Mouse (Mus musculus) CD4-positive, CD25-positive, alpha-beta regulatory T cell, adult 2 months (primary cell): ENCODE results near the gene Pld5.
"Not testable (repeated sequence)": the region's sequence is repeated elsewhere in the genome, so short reads cannot be mapped to it uniquely, and the experiment has no call there.

ENCODE experiments used
- DNase-seq: peaks from one replicate; pipeline ENCODE4 v3.0.0-alpha.2; 2012; ENCODE audit warnings: low read depth, low spot score

Pld5 gene

GRCm38 (mm10) chr1:176043056-176043455 is 232.1 kb downstream of the Pld5 start:
- DNase-seq: no peak

- no peak for DNase-seq
Observed at GRCm38 (mm10) chr1:176039923-176040322, 235.2 kb downstream of the Pld5 start.

GRCm38 (mm10) chr1:176036028-176036427 is 239.1 kb downstream of the Pld5 start:
- no peak for DNase-seq

- DNase-seq: no peak
Observed at GRCm38 (mm10) chr1:176034699-176035098, 240.4 kb downstream of the Pld5 start.

GRCm38 (mm10) chr1:176033698-176034097 is 241.4 kb downstream of the Pld5 start:
- DNase-seq: no peak

GRCm38 (mm10) chr1:176029063-176029462 is 246.0 kb downstream of the Pld5 start:
- DNase-seq: no peak

- DNase-seq: no peak
Observed at GRCm38 (mm10) chr1:176028397-176028796, 246.7 kb downstream of the Pld5 start.

- no peak for DNase-seq
Observed at GRCm38 (mm10) chr1:176024501-176024900, 250.6 kb downstream of the Pld5 start.

- no peak for DNase-seq
Observed at GRCm38 (mm10) chr1:176018523-176018922, 256.6 kb downstream of the Pld5 start.

GRCm38 (mm10) chr1:176016076-176016475 is 259.0 kb downstream of the Pld5 start:
- DNase-seq: no peak

- DNase-seq: no peak
Observed at GRCm38 (mm10) chr1:176013497-176014268, 261.4 kb downstream of the Pld5 start.

GRCm38 (mm10) chr1:176011535-176011934 is 263.6 kb downstream of the Pld5 start:
- DNase-seq: no peak

- no peak for DNase-seq
Observed at GRCm38 (mm10) chr1:176011072-176011471, 264.0 kb downstream of the Pld5 start.

- no peak for DNase-seq
Observed at GRCm38 (mm10) chr1:176008411-176008810, 266.7 kb downstream of the Pld5 start.

- DNase-seq: no peak
Observed at GRCm38 (mm10) chr1:176000599-176000998, 274.5 kb downstream of the Pld5 start.

- DNase-seq: no peak
Observed at GRCm38 (mm10) chr1:175997076-175997651, 277.9 kb downstream of the Pld5 start.

GRCm38 (mm10) chr1:175988912-175989311 is 286.2 kb downstream of the Pld5 start:
- no peak for DNase-seq

GRCm38 (mm10) chr1:175988448-175988847 is 286.7 kb downstream of the Pld5 start:
- DNase-seq: no peak

- DNase-seq: not testable (repeated sequence)
Observed at GRCm38 (mm10) chr1:175979014-175979413, 296.1 kb downstream of the Pld5 start, which contains the start of gene Rbm8a2. Gene Rbm8a2, minus strand, starts transcription at chr1:175979114.

- DNase-seq: no peak
Observed at GRCm38 (mm10) chr1:175970710-175971109, 304.4 kb downstream of the Pld5 start.

GRCm38 (mm10) chr1:175967004-175967745 is 307.9 kb downstream of the Pld5 start:
- DNase-seq: no peak

- DNase-seq: no peak
Observed at GRCm38 (mm10) chr1:175961786-175962185, 313.3 kb downstream of the Pld5 start.
